Mouse (Mus musculus) kidney, postnatal 25 days (tissue): ENCODE data around the gene Men1.

Experiments used
- DNase-seq, 2 experiments: peaks; one replicate each; pipeline ENCODE4 v3.0.0; 2021; ENCODE audit warnings: mixed read lengths in 2 of 2

The Men1 gene

DNA sequence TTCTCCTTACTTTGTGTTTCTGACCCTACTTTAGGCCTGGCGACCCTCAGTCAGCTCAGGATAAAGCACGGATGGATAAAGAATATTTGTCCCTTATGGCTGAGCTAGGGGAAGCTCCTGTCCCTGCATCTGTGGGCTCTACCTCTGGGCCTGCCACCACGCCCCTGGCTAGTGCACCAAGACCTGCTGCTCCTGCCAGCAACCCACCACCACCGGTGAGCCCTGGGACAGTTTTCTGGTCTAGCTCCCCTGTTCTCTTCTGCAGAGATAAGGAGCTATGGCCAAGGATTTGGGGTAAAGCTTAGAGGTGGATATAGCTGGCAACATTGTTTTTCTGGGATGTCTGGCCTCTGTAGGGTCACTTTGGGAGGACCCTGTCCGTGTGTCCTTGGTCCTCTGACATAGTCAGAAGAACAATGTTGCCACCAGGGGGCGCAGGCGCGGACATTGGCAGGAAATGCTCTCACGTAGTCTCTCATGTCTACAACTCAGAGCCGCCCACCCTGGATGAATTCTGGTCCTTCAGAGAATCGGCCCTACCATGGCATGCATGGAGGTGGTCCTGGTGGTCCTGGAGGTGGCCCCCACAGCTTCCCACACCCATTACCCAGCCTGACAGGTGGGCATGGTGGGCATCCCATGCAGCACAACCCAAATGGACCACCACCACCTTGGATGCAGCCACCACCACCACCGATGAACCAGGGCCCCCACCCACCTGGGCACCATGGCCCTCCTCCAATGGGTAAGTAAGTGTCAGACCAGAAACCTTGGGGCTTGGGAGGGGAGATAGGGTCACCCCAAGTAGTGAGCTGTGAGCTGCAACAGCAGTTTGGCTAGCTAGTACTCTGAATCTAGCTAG lies 39.0 kb downstream of the Men1 start:
- DNase-seq: peak; percentile 86 to 95

DNA sequence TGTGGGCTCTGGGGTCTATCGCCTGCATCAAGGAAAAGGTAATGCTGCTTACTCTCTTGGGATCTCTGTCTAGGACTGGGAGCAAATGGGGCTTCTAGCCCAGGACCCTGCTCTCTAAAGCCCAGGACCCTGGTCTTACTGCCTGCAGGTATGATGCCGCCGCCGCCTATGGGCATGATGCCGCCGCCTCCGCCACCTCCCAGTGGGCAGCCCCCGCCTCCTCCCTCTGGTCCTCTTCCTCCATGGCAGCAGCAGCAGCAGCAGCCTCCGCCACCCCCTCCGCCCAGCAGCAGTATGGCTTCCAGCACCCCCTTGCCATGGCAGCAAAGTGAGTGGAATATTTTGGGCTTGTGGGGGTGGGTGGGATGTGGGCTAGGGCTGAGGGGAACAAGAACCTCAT lies 39.8 kb downstream of the Men1 start:
- no peak for DNase-seq

DNA sequence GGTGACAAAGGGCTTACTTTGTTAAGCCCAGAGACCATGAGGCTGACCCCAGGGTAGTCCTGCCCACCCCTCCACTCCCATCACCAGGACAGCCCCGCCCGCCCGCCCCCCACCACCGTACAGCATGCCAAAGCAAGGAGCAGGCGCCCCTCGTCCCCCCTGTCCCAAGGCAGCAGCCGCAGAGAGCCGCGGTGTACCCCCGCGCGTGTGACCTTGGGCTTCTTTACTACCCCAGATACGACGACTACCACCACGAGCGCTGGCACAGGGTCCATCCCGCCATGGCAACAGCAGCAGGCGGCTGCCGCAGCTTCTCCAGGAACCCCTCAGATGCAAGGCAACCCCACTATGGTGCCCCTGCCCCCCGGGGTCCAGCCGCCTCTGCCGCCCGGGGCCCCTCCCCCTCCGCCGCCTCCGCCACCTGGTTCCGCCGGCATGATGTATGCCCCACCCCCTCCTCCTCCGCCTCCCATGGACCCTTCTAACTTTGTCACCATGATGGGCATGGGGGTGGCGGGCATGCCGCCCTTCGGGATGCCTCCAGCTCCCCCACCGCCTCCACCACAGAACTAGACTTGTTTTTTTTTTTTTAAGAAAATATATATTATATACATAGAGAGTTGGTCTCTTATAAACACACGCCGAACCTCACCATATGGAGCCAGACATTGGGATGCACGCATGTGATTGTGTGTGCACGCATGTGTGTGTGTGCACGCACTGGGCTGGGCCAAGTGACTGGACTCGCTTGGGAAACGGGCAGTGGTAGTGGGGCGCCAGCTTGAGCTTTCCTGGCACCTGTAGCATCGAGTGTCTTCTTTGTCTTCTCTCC lies 40.9 kb downstream of the Men1 start:
- DNase-seq: peak in 1 of 2 experiments; percentile 48

DNA sequence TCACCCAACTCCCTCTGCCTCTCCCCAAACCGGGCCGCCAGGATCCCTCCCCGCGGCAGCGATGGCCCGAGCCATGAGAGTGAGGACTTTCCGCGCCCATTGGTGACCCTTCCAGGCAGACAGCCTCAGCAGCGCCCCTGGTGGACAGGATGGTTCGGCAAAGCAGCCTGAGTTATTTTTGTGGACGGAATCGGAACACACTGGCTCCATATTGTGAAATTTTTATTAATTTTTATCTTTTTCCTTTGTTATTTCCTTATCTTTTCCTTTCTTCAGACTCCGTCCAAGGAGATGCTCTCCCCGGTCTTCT lies 41.4 kb downstream of the Men1 start:
- peak; percentile 67 to 76 for DNase-seq

DNA sequence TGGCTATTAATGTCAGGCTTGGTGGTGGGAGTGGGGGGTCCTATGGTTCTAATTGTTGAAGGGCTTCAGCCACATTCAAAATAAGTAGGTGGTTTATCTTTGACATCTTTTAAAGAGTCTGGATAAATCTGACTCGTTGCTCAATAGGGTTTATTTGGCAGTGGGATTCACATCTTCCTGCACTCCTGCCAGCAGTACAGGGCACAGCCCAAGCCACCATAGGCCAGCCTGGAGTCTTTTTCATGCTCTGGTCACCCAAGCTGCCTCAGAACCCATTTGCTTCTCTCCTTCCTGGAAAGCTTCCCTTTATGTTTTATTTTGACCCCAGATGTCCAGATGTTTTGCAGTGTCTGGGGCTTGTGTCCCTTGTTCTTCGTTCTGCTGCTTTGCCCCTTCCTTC lies 41.9 kb downstream of the Men1 start:
- no peak for DNase-seq

DNA sequence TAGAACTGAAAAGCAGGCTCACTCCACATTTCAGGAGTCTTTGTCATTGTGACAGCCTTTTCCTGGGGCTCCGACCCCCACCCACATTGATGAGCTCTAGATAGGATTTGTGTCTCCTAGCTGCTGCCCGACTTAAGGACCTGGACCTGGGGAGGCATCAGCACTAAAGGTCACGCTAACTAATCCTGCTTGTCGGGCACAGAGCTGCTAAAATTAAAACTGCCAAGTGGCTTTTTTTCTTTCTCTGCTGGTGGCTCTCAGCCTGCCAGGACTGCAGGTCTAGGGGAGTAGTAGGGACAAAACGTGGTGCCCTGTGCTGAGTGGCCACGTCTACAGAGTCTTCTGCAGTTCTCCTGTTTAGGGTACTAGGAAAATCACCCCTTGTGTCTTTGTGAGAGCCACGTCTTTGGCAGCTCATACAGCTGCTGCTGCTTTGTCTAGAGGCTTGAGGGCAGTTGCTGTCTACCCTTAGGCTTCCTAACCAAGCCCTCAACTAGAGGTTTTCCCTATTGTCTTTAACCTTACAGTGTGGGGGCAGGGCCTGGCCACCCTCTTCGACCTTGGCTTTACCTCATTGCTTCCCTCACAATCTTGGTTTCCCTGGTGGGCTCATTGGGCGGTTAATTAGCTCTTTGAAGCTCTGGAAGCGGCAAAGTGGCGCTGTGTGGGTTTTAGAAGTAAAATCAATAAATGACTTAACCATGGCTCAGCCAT lies 42.7 kb downstream of the Men1 start:
- no peak for DNase-seq

DNA sequence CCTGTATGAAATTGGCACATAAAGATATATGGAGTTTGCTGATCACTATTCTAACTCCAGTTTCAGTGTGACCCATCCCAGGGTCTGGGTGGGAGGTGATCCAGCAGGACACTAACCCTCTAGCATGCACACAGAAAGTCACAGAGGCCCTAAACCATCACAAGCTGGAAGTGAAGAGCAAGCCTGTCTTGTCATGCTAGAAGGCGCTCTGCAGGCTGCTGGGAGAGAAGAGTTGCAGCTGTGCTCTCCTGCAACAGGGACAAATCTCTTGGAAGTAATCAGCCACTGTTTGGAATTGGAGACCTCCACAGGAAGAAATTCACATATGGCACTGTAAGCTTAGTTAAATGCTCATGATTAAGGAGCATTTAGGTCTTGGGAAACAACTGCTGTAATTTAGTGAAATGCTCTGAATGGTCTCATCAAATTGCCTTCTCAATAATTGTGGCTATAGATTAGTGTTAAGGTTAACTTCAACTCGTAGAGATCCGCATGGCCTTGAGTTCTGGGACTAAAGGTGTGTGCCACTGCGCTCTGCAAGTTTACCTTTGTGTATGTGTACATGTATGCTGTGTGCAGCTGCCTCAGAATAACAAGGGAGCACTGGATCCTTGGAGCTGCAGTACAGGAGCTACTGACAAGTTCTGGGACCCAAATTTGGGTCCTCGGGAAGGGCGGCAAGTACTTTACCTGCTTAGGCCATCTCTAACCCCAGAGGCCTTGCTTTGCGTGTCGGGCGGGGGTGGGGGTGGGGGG lies 45.8 kb downstream of the Men1 start:
- no peak for DNase-seq

DNA sequence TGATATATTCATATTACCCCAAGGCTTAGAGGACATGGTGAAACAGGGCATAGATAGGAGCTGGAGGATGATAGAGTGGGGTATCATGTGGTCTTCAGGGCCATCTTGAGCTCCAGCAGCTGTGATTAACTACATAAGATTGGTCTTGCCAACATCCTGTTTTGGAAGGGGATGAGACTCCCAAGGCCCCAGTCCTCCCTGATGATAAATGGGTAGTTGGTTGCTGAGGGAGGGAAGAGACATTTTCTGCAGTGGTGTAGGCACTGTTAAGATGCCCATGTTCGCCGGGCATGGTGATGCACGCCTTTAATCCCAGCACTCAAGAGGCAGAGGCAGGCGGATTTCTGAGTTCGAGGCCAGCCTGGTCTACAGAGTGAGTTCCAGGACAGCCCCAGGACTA lies 46.5 kb downstream of the Men1 start:
- DNase-seq: no peak

DNA sequence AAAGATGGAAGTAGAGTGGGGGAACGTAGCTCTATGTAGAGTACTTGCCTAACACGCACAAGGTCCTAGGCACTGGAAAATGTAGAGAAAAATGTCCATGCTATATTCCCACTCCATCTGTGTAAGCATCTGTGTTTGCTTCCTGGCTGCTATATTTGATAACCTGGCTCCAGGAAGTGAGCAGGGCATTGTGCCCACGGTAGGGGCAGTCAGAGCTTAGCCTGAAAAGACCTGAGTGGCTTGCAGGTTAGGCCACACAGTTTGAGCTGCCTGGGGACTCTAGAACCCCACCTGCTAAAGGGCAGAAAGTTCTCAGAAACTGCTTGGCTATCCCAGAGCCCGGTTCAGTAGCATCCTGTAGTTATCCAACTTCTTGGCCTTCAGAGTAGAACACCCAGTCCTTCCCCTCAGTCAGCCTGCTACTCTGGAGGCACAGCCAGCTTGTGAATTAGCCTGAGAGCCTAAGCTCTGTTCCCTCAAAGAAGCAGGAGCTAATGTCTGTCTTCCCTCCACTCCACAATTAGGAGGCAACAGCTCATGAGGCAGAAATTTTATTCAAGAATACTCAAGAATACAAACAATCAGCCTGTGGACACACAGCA lies 47.6 kb downstream of the Men1 start:
- no peak for DNase-seq

DNA sequence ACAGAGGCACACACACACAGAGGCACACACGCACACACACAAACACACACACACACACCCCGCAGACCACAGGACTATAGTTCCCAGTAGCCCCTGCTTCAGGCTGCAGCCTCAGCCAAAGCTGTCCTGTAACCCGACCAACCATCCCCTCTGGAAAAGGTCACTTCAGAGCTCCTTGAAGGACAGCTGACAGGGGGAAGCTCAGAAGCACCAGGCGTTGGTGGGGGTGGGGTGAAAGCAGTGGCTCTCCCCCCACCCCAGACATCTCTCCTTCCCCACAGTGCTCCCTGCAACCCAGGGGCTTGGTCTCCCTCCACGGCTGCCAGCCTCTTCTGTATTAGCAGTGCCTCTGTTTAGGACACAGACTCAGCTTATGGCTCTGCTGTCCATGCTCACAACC lies 48.7 kb downstream of the Men1 start:
- DNase-seq: no peak

DNA sequence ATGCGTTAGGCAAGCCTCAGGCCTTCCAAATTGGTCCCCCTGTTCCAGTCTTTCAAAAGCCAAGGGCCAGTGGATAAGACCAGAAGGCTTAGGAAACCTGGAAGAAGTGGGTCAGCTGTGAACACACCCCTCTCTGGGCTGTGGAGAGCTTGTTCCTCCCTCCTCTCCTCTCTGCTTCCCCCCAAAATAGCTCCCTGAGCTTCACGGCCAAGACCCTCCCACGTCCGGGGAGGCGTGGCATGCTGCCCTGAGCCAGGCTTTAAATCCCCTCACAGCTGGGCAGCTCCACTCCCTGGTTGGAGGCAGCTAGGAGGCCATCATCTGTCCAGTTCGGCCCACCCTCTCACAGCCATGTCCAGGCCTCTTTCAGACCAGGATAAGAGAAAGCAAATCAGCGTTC lies 49.3 kb downstream of the Men1 start, which contains the start of gene Pygm:
Gene Pygm (plus strand): TSS at position 272 of the 400 bp plus-strand sequence.
- DNase-seq: peak; percentile 72 to 80

DNA sequence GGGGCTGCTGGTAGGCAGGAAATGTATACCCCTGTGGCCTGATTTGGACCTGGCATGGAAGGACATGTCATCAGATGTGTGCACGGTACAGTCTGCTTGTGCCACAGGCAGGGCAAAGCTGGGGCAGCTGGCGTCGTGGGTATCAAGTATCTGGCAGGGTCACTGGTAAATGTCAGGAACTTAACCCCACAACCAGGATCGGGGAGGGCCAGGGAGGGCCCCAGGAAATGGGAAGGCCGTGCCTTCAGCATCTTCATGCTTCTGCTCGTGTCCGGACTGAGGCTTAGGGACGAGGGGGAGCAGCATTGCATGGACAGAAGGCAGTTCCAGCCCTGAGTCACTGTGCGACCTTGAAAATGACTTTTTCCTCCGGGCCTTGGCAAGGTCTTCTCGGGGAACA lies 50.2 kb downstream of the Men1 start:
- no peak for DNase-seq

DNA sequence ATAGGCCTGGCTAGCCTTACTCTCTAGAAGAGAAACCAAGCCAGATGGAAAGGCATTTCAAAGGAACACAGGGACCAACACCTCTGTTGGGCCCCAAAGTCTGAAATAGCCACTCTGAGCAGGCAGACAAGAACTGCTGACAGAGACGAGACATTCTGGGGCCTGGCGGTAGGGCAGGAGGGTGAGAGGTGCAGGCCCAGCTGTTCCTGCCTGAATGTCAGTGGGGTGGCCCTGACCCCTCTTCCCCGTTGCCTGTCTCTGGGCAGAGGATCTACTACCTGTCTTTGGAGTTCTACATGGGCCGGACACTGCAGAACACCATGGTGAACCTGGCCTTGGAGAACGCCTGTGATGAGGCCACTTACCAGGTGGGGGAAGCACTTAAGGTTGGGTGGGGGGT lies 50.6 kb downstream of the Men1 start:
- DNase-seq: no peak

DNA sequence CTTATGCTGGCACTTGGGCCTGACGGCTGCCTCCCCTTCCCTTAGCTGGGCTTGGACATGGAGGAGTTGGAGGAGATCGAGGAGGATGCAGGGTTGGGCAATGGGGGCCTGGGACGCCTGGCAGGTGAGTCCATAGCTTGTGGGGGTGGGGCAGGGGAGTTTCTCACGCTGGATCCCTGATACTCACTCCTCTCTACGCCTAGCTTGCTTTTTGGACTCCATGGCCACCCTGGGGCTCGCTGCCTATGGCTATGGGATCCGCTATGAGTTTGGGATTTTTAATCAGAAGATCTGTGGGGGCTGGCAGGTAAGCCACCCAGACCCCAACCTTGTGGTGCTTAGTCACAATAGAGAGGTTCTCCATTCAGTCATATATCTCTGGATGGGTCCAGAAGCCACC lies 51.0 kb downstream of the Men1 start:
- no peak for DNase-seq

DNA sequence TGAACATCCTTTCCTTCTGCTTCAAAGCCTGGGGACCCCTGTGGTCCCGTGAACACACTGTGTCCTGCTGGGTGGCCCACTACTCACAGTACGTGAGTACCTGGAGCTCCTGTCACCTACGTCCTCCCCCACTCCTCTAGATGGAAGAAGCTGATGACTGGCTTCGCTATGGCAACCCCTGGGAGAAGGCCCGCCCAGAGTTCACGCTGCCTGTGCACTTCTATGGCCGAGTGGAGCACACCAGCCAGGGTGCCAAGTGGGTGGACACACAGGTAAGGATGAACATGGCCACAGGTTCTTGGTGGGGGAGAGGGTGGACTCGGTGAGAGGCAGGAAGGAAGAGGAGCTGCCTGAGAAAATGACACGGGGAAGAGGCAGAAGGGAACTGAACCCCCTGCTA lies 51.5 kb downstream of the Men1 start:
- no peak for DNase-seq

DNA sequence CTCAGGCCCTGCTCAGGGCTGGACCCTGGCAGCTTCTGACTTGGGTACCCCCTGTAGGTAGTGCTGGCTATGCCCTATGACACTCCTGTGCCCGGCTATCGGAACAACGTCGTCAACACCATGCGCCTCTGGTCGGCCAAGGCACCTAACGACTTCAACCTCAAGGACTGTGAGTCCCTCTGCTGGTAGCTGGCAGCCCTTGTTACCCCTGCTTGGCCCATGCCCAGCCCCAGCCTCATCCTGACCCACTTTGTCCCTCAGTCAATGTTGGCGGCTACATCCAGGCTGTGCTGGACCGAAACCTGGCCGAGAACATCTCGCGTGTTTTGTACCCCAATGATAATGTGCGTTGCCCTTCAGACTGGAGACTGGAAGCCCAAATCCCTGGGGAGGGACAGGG lies 53.2 kb downstream of the Men1 start:
- DNase-seq: no peak

DNA sequence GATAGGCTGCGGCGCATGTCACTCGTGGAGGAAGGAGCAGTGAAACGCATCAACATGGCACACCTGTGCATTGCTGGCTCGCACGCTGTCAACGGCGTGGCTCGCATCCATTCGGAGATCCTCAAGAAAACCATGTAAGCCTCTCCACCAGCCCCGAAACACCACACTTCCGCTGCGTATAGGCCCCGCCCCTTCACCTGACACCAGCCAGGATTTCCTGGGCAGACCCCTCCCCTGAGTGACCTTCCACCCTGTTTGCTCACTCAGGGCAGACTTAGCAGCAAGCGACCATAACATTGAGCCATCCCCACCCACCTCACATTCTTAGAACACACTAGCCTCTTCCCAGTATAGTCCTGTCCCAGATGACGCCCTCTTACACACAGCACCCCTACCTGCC lies 55.0 kb downstream of the Men1 start:
- no peak for DNase-seq

DNA sequence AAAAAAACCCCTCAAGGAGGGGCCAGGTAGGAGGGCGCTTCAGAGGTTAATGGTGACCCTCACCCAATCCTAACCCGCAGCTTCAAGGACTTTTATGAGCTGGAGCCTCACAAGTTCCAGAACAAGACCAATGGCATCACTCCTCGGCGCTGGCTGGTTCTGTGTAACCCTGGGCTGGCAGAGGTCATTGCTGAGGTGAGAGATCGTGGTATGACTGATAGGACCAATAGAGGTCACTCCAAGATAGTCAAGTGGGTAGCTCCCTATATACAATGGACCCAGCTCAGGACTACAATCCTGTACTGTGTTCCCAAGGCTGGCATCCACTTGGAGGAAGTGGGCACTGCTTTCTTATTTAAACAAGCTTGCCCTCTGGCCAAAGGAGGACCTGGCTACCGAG lies 55.5 kb downstream of the Men1 start:
- DNase-seq: no peak
